Mouse (Mus musculus): ENCODE results near the gene Med15. TPM values are rescaled to one million over a fixed set of nuclear protein-coding genes. Genes with fewer than 3 reads are reported as not detected.

Gene Med15
- polyA plus RNA-seq, 1 experiment from 2014 or later, result 11.6 TPM

GRCm38 (mm10) chr16:17669886-17670285 lies 62.8 kb downstream of the Med15 start:
- H3K4me1 ChIP-seq (ENCODE audit: insufficient read depth), result peaks cover 10% of the 10 kb centered on the region; the same call in 1 of the 2 replicates
- no peak overlapping the region for H3K27ac ChIP-seq (ENCODE audit: low read depth)
- no peak overlapping the region for H3K9ac ChIP-seq (replicated peaks)
- no peaks in the 10 kb centered on the region for H3K9me3 ChIP-seq (ENCODE audit: low read length)
- H3K36me3 ChIP-seq (replicated peaks; ENCODE audit: insufficient read depth, low read length), result peaks cover 59% of the 10 kb centered on the region
- no peak for ATAC-seq
- no peak overlapping the region for H3K4me3 ChIP-seq (ENCODE audit: low read depth, low read length)
- H3K4me2 ChIP-seq (ENCODE audit: low read depth, low read length), result no peak overlapping the region
- DNase-seq, result no peak
- no peaks in the 10 kb centered on the region for H3K27me3 ChIP-seq (ENCODE audit: insufficient read depth, low read length)
- no peak for TF ChIP-seq EP300 (IDR thresholded peaks at IDR 0.05; ENCODE audit: low read depth)
- TF ChIP-seq CTCF (IDR thresholded peaks at IDR 0.05; ENCODE audit: low read depth), result no peak

GRCm38 (mm10) chr16:17665568-17665967 lies 67.1 kb downstream of the Med15 start:
- DNase-seq, result no peak
- Histone ChIP-seq H3K36me3 (replicated peaks; ENCODE audit: insufficient read depth, low read length) (peaks cover 51% of the 10 kb centered on the region), H3K9me3 (ENCODE audit: low read length) (no peaks in the 10 kb centered on the region), H3K27me3 (ENCODE audit: insufficient read depth, low read length) (no peaks in the 10 kb centered on the region), H3K4me2 (ENCODE audit: low read depth, low read length) (no peak overlapping the region), H3K9ac (replicated peaks) (no peak overlapping the region), H3K4me3 (ENCODE audit: low read depth, low read length) (no peak overlapping the region), H3K4me1 (ENCODE audit: insufficient read depth) (peaks cover 13% of the 10 kb centered on the region; the same call in 1 of the 2 replicates), H3K27ac (ENCODE audit: low read depth) (peak overlapping the region; percentile 57)
- peak; percentile 73 for ATAC-seq
- no peak for TF ChIP-seq CTCF (IDR thresholded peaks at IDR 0.05; ENCODE audit: low read depth)
- TF ChIP-seq EP300 (IDR thresholded peaks at IDR 0.05; ENCODE audit: low read depth), result 0 out of 2 replicates have a peak, but pooled peaks have one; percentile 10

GRCm38 (mm10) chr16:17656212-17656871 lies 76.3 kb downstream of the Med15 start:
- H3K27ac ChIP-seq (ENCODE audit: low read depth), result no peak overlapping the region
- no peaks in the 10 kb centered on the region for H3K9me3 ChIP-seq (ENCODE audit: low read length)
- H3K4me1 ChIP-seq (ENCODE audit: insufficient read depth), result peaks cover 9% of the 10 kb centered on the region; the same call in 1 of the 2 replicates
- H3K27me3 ChIP-seq (ENCODE audit: insufficient read depth, low read length), result no peaks in the 10 kb centered on the region
- WGBS (ENCODE audit: insufficient replicate concordance), result 45% methylated on average over 5 of the region's 5 CpGs
- H3K4me3 ChIP-seq (ENCODE audit: low read depth, low read length), result no peak overlapping the region
- DNase-seq, result no peak
- TF ChIP-seq EP300 (IDR thresholded peaks at IDR 0.05; ENCODE audit: low read depth), result no peak
- TF ChIP-seq CTCF (IDR thresholded peaks at IDR 0.05; ENCODE audit: low read depth), result no peak
- peaks cover 56% of the 10 kb centered on the region for H3K36me3 ChIP-seq (replicated peaks; ENCODE audit: insufficient read depth, low read length)
- ATAC-seq, result peak; percentile 67; the same call in 1 of the 2 replicates
- H3K4me2 ChIP-seq (ENCODE audit: low read depth, low read length), result no peak overlapping the region
- H3K9ac ChIP-seq (replicated peaks), result no peak overlapping the region

- H3K27ac ChIP-seq (ENCODE audit: low read depth), result no peak overlapping the region
- no peak overlapping the region for H3K9ac ChIP-seq (replicated peaks)
- H3K36me3 ChIP-seq (replicated peaks; ENCODE audit: insufficient read depth, low read length), result peaks cover 48% of the 10 kb centered on the region
- H3K27me3 ChIP-seq (ENCODE audit: insufficient read depth, low read length), result no peaks in the 10 kb centered on the region
- H3K4me2 ChIP-seq (ENCODE audit: low read depth, low read length), result no peak overlapping the region
- DNase-seq (no peak), ATAC-seq (no peak)
- peaks cover 9% of the 10 kb centered on the region; the same call in 1 of the 2 replicates for H3K4me1 ChIP-seq (ENCODE audit: insufficient read depth)
- WGBS (ENCODE audit: insufficient replicate concordance), result 81% methylated on average over 4 of the region's 4 CpGs
- TF ChIP-seq CTCF (IDR thresholded peaks at IDR 0.05; ENCODE audit: low read depth) (no peak), EP300 (IDR thresholded peaks at IDR 0.05; ENCODE audit: low read depth) (no peak)
- H3K9me3 ChIP-seq (ENCODE audit: low read length), result no peaks in the 10 kb centered on the region
- no peak overlapping the region for H3K4me3 ChIP-seq (ENCODE audit: low read depth, low read length)
Observed at GRCm38 (mm10) chr16:17654188-17654795, 78.4 kb downstream of the Med15 start.

- Histone ChIP-seq H3K4me3 (ENCODE audit: low read depth, low read length) (no peak overlapping the region), H3K4me1 (ENCODE audit: insufficient read depth) (peaks cover 9% of the 10 kb centered on the region; the same call in 1 of the 2 replicates), H3K27me3 (ENCODE audit: insufficient read depth, low read length) (no peaks in the 10 kb centered on the region), H3K27ac (ENCODE audit: low read depth) (no peak overlapping the region), H3K9ac (replicated peaks) (no peak overlapping the region), H3K9me3 (ENCODE audit: low read length) (no peaks in the 10 kb centered on the region), H3K36me3 (replicated peaks; ENCODE audit: insufficient read depth, low read length) (peaks cover 48% of the 10 kb centered on the region), H3K4me2 (ENCODE audit: low read depth, low read length) (no peak overlapping the region)
- no peak for ATAC-seq
- WGBS (ENCODE audit: insufficient replicate concordance), result 93% methylated on average over 5 of the region's 5 CpGs
- TF ChIP-seq EP300 (IDR thresholded peaks at IDR 0.05; ENCODE audit: low read depth) (no peak), CTCF (IDR thresholded peaks at IDR 0.05; ENCODE audit: low read depth) (no peak)
- no peak for DNase-seq
Observed at GRCm38 (mm10) chr16:17653601-17654000, 79.1 kb downstream of the Med15 start.

GRCm38 (mm10) chr16:17652607-17653006 lies 80.1 kb downstream of the Med15 start:
- no peak for ATAC-seq
- TF ChIP-seq CTCF (IDR thresholded peaks at IDR 0.05; ENCODE audit: low read depth) (no peak), EP300 (IDR thresholded peaks at IDR 0.05; ENCODE audit: low read depth) (no peak)

More at GRCm38 (mm10) chr16:17652607-17653006, 80.1 kb downstream of the Med15 start:
- Histone ChIP-seq H3K9me3 (ENCODE audit: low read length) (no peaks in the 10 kb centered on the region), H3K36me3 (replicated peaks; ENCODE audit: insufficient read depth, low read length) (peaks cover 39% of the 10 kb centered on the region), H3K4me3 (ENCODE audit: low read depth, low read length) (no peak overlapping the region), H3K27ac (ENCODE audit: low read depth) (no peak overlapping the region), H3K4me2 (ENCODE audit: low read depth, low read length) (no peak overlapping the region), H3K9ac (replicated peaks) (no peak overlapping the region), H3K4me1 (ENCODE audit: insufficient read depth) (peaks cover 9% of the 10 kb centered on the region; the same call in 1 of the 2 replicates), H3K27me3 (ENCODE audit: insufficient read depth, low read length) (no peaks in the 10 kb centered on the region)
- WGBS (ENCODE audit: insufficient replicate concordance), result 79% methylated on average over 4 of the region's 4 CpGs
- DNase-seq, result no peak
